Mouse (Mus musculus): ENCODE results near the gene 2310022B05Rik. TPM values are rescaled to one million over a fixed set of nuclear protein-coding genes. Genes with fewer than 3 reads are reported as not detected.

Gene 2310022B05Rik
- polyA plus RNA-seq, 1 experiment: 25.9 TPM

- H3K27me3 ChIP-seq (ENCODE audit: control insufficient read depth, insufficient read depth, low read length, poor library complexity, severe bottlenecking): no peaks in the 10 kb centered on the region
- peaks cover 6% of the 10 kb centered on the region for H3K4me1 ChIP-seq (ENCODE audit: control insufficient read depth, insufficient read depth, low read length)
- no peak overlapping the region for H3K27ac ChIP-seq (ENCODE audit: insufficient read depth, low read length)
- H3K4me3 ChIP-seq (ENCODE audit: low read depth, low read length): no peak overlapping the region
- H3K9me3 ChIP-seq (replicated peaks; ENCODE audit: control insufficient read depth, insufficient read depth, low read length, poor library complexity, severe bottlenecking): no peaks in the 10 kb centered on the region
- H3K9ac ChIP-seq (ENCODE audit: low read depth, poor library complexity, severe bottlenecking): no peak overlapping the region
- TF ChIP-seq EP300 (IDR thresholded peaks at IDR 0.05; ENCODE audit: insufficient read depth, low read depth, low read length) (no peak), POLR2A (IDR thresholded peaks at IDR 0.05; ENCODE audit: insufficient read depth, low read length) (no peak), CTCF (IDR thresholded peaks at IDR 0.05; ENCODE audit: low read depth, low read length) (no peak)
- peaks cover 3% of the 10 kb centered on the region; the same call in 1 of the 2 replicates for H3K36me3 ChIP-seq (ENCODE audit: control insufficient read depth, insufficient read depth, low read length, poor library complexity, severe bottlenecking)
Observed at GRCm38 (mm10) chr8:124643540-124644339, 19.4 kb downstream of the 2310022B05Rik start.

- Histone ChIP-seq H3K9me3 (replicated peaks; ENCODE audit: control insufficient read depth, insufficient read depth, low read length, poor library complexity, severe bottlenecking) (no peaks in the 10 kb centered on the region), H3K27ac (ENCODE audit: insufficient read depth, low read length) (no peak overlapping the region), H3K27me3 (ENCODE audit: control insufficient read depth, insufficient read depth, low read length, poor library complexity, severe bottlenecking) (no peaks in the 10 kb centered on the region), H3K4me1 (ENCODE audit: control insufficient read depth, insufficient read depth, low read length) (peaks cover 2% of the 10 kb centered on the region), H3K36me3 (ENCODE audit: control insufficient read depth, insufficient read depth, low read length, poor library complexity, severe bottlenecking) (peaks cover 3% of the 10 kb centered on the region; the same call in 1 of the 2 replicates), H3K9ac (ENCODE audit: low read depth, poor library complexity, severe bottlenecking) (no peak overlapping the region), H3K4me3 (ENCODE audit: low read depth, low read length) (no peak overlapping the region)
- no peak for TF ChIP-seq CTCF (IDR thresholded peaks at IDR 0.05; ENCODE audit: low read depth, low read length)
- no peak for TF ChIP-seq POLR2A (IDR thresholded peaks at IDR 0.05; ENCODE audit: insufficient read depth, low read length)
- TF ChIP-seq EP300 (IDR thresholded peaks at IDR 0.05; ENCODE audit: insufficient read depth, low read depth, low read length): no peak
Observed at GRCm38 (mm10) chr8:124641599-124641998, 21.6 kb downstream of the 2310022B05Rik start.

GRCm38 (mm10) chr8:124635247-124635502, 28.0 kb downstream of the 2310022B05Rik start:
- H3K4me3 ChIP-seq (ENCODE audit: low read depth, low read length): no peak overlapping the region
- H3K36me3 ChIP-seq (ENCODE audit: control insufficient read depth, insufficient read depth, low read length, poor library complexity, severe bottlenecking): peaks cover 3% of the 10 kb centered on the region; the same call in 1 of the 2 replicates
- TF ChIP-seq POLR2A (IDR thresholded peaks at IDR 0.05; ENCODE audit: insufficient read depth, low read length) (no peak), EP300 (IDR thresholded peaks at IDR 0.05; ENCODE audit: insufficient read depth, low read depth, low read length) (no peak), CTCF (IDR thresholded peaks at IDR 0.05; ENCODE audit: low read depth, low read length) (no peak)
- H3K9ac ChIP-seq (ENCODE audit: low read depth, poor library complexity, severe bottlenecking): no peak overlapping the region
- H3K9me3 ChIP-seq (replicated peaks; ENCODE audit: control insufficient read depth, insufficient read depth, low read length, poor library complexity, severe bottlenecking): no peaks in the 10 kb centered on the region
- no peaks in the 10 kb centered on the region for H3K27me3 ChIP-seq (ENCODE audit: control insufficient read depth, insufficient read depth, low read length, poor library complexity, severe bottlenecking)
- no peak overlapping the region for H3K27ac ChIP-seq (ENCODE audit: insufficient read depth, low read length)
- peaks cover 5% of the 10 kb centered on the region for H3K4me1 ChIP-seq (ENCODE audit: control insufficient read depth, insufficient read depth, low read length)

GRCm38 (mm10) chr8:124634411-124635246, 28.5 kb downstream of the 2310022B05Rik start:
- Histone ChIP-seq H3K9ac (ENCODE audit: low read depth, poor library complexity, severe bottlenecking) (no peak overlapping the region), H3K36me3 (ENCODE audit: control insufficient read depth, insufficient read depth, low read length, poor library complexity, severe bottlenecking) (peaks cover 3% of the 10 kb centered on the region; the same call in 1 of the 2 replicates), H3K4me3 (ENCODE audit: low read depth, low read length) (no peak overlapping the region), H3K27me3 (ENCODE audit: control insufficient read depth, insufficient read depth, low read length, poor library complexity, severe bottlenecking) (no peaks in the 10 kb centered on the region), H3K27ac (ENCODE audit: insufficient read depth, low read length) (no peak overlapping the region), H3K9me3 (replicated peaks; ENCODE audit: control insufficient read depth, insufficient read depth, low read length, poor library complexity, severe bottlenecking) (no peaks in the 10 kb centered on the region), H3K4me1 (ENCODE audit: control insufficient read depth, insufficient read depth, low read length) (peaks cover 5% of the 10 kb centered on the region)
- TF ChIP-seq CTCF (IDR thresholded peaks at IDR 0.05; ENCODE audit: low read depth, low read length): no peak
- TF ChIP-seq POLR2A (IDR thresholded peaks at IDR 0.05; ENCODE audit: insufficient read depth, low read length): no peak
- TF ChIP-seq EP300 (IDR thresholded peaks at IDR 0.05; ENCODE audit: insufficient read depth, low read depth, low read length): no peak

- H3K4me3 ChIP-seq (ENCODE audit: low read depth, low read length): no peak overlapping the region
- TF ChIP-seq EP300 (IDR thresholded peaks at IDR 0.05; ENCODE audit: insufficient read depth, low read depth, low read length) (no peak), POLR2A (IDR thresholded peaks at IDR 0.05; ENCODE audit: insufficient read depth, low read length) (no peak), CTCF (IDR thresholded peaks at IDR 0.05; ENCODE audit: low read depth, low read length) (no peak)
- no peaks in the 10 kb centered on the region for H3K36me3 ChIP-seq (ENCODE audit: control insufficient read depth, insufficient read depth, low read length, poor library complexity, severe bottlenecking)
- no peaks in the 10 kb centered on the region for H3K27me3 ChIP-seq (ENCODE audit: control insufficient read depth, insufficient read depth, low read length, poor library complexity, severe bottlenecking)
- H3K9ac ChIP-seq (ENCODE audit: low read depth, poor library complexity, severe bottlenecking): no peak overlapping the region
- no peak overlapping the region for H3K27ac ChIP-seq (ENCODE audit: insufficient read depth, low read length)
- H3K4me1 ChIP-seq (ENCODE audit: control insufficient read depth, insufficient read depth, low read length): peaks cover 5% of the 10 kb centered on the region
- H3K9me3 ChIP-seq (replicated peaks; ENCODE audit: control insufficient read depth, insufficient read depth, low read length, poor library complexity, severe bottlenecking): no peaks in the 10 kb centered on the region
Observed at GRCm38 (mm10) chr8:124633001-124633703, 30.0 kb downstream of the 2310022B05Rik start.

Measured in ES-Bruce4 (cell line).